Mouse (Mus musculus) embryonic facial prominence, embryonic 10.5 days (tissue): Measurements from ENCODE around the gene Klhl2. TPM values are rescaled to one million over a fixed set of nuclear protein-coding genes. Genes with fewer than 3 reads are reported as not detected.

Experiments used
- DNase-seq: peaks from one replicate; pipeline ENCODE4 v3.0.0-alpha.2; 2017; ENCODE audit warnings: low spot score
- H3K27ac ChIP-seq: fragments of 300-500 bp; sonication (generic); replicated peaks from 2 replicates; pipeline ENCODE4 v1.5.1; 2016; ENCODE audit warnings: mild to moderate bottlenecking
- H3K27me3 ChIP-seq: fragments of 300-500 bp; sonication (generic); replicated peaks from 2 replicates; pipeline ENCODE4 v1.6.1; 2016; ENCODE audit warnings: low read depth, mild to moderate bottlenecking; ENCODE audit not compliant: poor library complexity, severe bottlenecking
- H3K36me3 ChIP-seq: fragments of 300-500 bp; sonication (generic); replicated peaks from 2 replicates; pipeline ENCODE4 v1.6.1; 2016; ENCODE audit warnings: mild to moderate bottlenecking, moderate library complexity
- H3K4me1 ChIP-seq: fragments of 300-500 bp; sonication (generic); 2 replicates; pipeline ENCODE4 v1.6.1; 2016
- H3K4me3 ChIP-seq: fragments of 300-500 bp; sonication (generic); 2 replicates; pipeline ENCODE4 v1.5.1; 2016; ENCODE audit warnings: mild to moderate bottlenecking, moderate library complexity
- H3K9me3 ChIP-seq: fragments of 300-500 bp; sonication (generic); 2 replicates; pipeline ENCODE4 v1.6.1; 2016; ENCODE audit warnings: mild to moderate bottlenecking
- WGBS: fragments of 180-500 bp; shearing (Covaris S2); methylation state at CpG from one replicate; pipeline ENCODE4 v1.1.7; 2016; 5-methylcytosine and 5-hydroxymethylcytosine counted together
- polyA plus RNA-seq: library from polyadenylated mRNA; unstranded; fragments of >200 nt; fragmentation: Nextera tagmentation; extraction: Ambion mirVana; gene quantifications from 2 replicates; pipeline ENCODE4 v1.2.1, GENCODE M21; 2016

Gene Klhl2
- polyA plus RNA-seq, 1 experiment from 2014 or later = 10.5 TPM

- WGBS = 50% methylated on average over 1 of the region's 1 CpGs
- no peaks in the 10 kb centered on the region for H3K4me1 ChIP-seq
- H3K36me3 ChIP-seq = peaks cover 14% of the 10 kb centered on the region
- H3K9me3 ChIP-seq = no peaks in the 10 kb centered on the region
- DNase-seq = no peak
- no peaks in the 10 kb centered on the region for H3K27me3 ChIP-seq
- H3K4me3 ChIP-seq = no peak overlapping the region
- no peak overlapping the region for H3K27ac ChIP-seq
Observed at GRCm38 (mm10) chr8:64711544-64711943, 138.3 kb downstream of the Klhl2 start.

GRCm38 (mm10) chr8:64707481-64707880 is 142.3 kb downstream of the Klhl2 start:
- Histone ChIP-seq H3K27ac (no peak overlapping the region), H3K36me3 (no peaks in the 10 kb centered on the region), H3K4me3 (no peak overlapping the region), H3K27me3 (no peaks in the 10 kb centered on the region), H3K4me1 (no peaks in the 10 kb centered on the region), H3K9me3 (no peaks in the 10 kb centered on the region)
- DNase-seq = no peak

GRCm38 (mm10) chr8:64703191-64703590 is 146.6 kb downstream of the Klhl2 start:
- H3K9me3 ChIP-seq = no peaks in the 10 kb centered on the region
- no peaks in the 10 kb centered on the region for H3K36me3 ChIP-seq
- H3K27me3 ChIP-seq = no peaks in the 10 kb centered on the region
- no peaks in the 10 kb centered on the region for H3K4me1 ChIP-seq
- no peak overlapping the region for H3K4me3 ChIP-seq
- DNase-seq = no peak
- no peak overlapping the region for H3K27ac ChIP-seq
- WGBS = 85% methylated on average over 1 of the region's 1 CpGs

- WGBS = under 1% methylated on average over 54 of the region's 54 CpGs
- peak within 1 kb of the TSS; percentile 94 for H3K27ac ChIP-seq
- peak; percentile 91 for DNase-seq
- no peaks in the 10 kb centered on the region for H3K36me3 ChIP-seq
- peaks cover 19% of the 10 kb centered on the region for H3K27me3 ChIP-seq
- H3K4me3 ChIP-seq = peak within 1 kb of the TSS; percentile 70
- H3K9me3 ChIP-seq = no peaks in the 10 kb centered on the region
- peaks cover 10% of the 10 kb centered on the region for H3K4me1 ChIP-seq
Observed at GRCm38 (mm10) chr8:64692651-64693201, 157.1 kb downstream of the Klhl2 start, which contains the start of gene Cpe. TSS of gene Cpe (minus strand) at chr8:64693054.

GRCm38 (mm10) chr8:64691591-64692401 is 158.0 kb downstream of the Klhl2 start:
- peaks cover 19% of the 10 kb centered on the region for H3K27me3 ChIP-seq
- no peaks in the 10 kb centered on the region for H3K9me3 ChIP-seq
- 9% methylated on average over 16 of the region's 16 CpGs for WGBS
- no peaks in the 10 kb centered on the region for H3K36me3 ChIP-seq
- H3K4me3 ChIP-seq = peak overlapping the region; percentile 70
- DNase-seq = peak; percentile 13
- H3K27ac ChIP-seq = peak overlapping the region; percentile 94
- peaks cover 10% of the 10 kb centered on the region for H3K4me1 ChIP-seq

- H3K4me1 ChIP-seq = peaks cover 10% of the 10 kb centered on the region
- H3K9me3 ChIP-seq = no peaks in the 10 kb centered on the region
- no peak overlapping the region for H3K4me3 ChIP-seq
- peaks cover 19% of the 10 kb centered on the region for H3K27me3 ChIP-seq
- 90% methylated on average over 6 of the region's 6 CpGs for WGBS
- no peaks in the 10 kb centered on the region for H3K36me3 ChIP-seq
- no peak overlapping the region for H3K27ac ChIP-seq
- DNase-seq = no peak
Observed at GRCm38 (mm10) chr8:64690845-64691244, 159.0 kb downstream of the Klhl2 start.

- H3K4me1 ChIP-seq = peaks cover 10% of the 10 kb centered on the region
- DNase-seq = no peak
- H3K27ac ChIP-seq = no peak overlapping the region
- H3K4me3 ChIP-seq = no peak overlapping the region
- peaks cover 19% of the 10 kb centered on the region for H3K27me3 ChIP-seq
- no peaks in the 10 kb centered on the region for H3K9me3 ChIP-seq
- WGBS = 82% methylated on average over 6 of the region's 6 CpGs
- H3K36me3 ChIP-seq = no peaks in the 10 kb centered on the region
Observed at GRCm38 (mm10) chr8:64690306-64690705, 159.5 kb downstream of the Klhl2 start.

Other genes starting within 250 kb of the Klhl2 start
- gene Cpe, start 157.0 kb downstream of the Klhl2 start, polyA plus RNA-seq = 75.7 and 81.6 TPM in 2 replicates
- gene Msmo1, start 116.2 kb downstream of the Klhl2 start, polyA plus RNA-seq = 152 and 166 TPM in 2 replicates
- 17.6 and 18.2 TPM in 2 replicates for gene Tmem192, start 97.2 kb upstream of the Klhl2 start, polyA plus RNA-seq
- not detected in 2 replicates for gene Trim75, start 137.8 kb upstream of the Klhl2 start, polyA plus RNA-seq
- gene Trim61, start 168.5 kb upstream of the Klhl2 start, polyA plus RNA-seq = 0.28 TPM in 1 of 2 replicates, not detected in the other
- gene Trim60, start 168.6 kb upstream of the Klhl2 start, polyA plus RNA-seq = 0.08 TPM in 1 of 2 replicates, not detected in the other
- 1.6 and 2.6 TPM in 2 replicates for gene Apela, start 187.3 kb upstream of the Klhl2 start, polyA plus RNA-seq
- not detected in 2 replicates for gene Gm10663, start 225.0 kb upstream of the Klhl2 start, polyA plus RNA-seq